Mouse (Mus musculus): ENCODE data around the gene Psme2. TPM values are rescaled to one million over a fixed set of nuclear protein-coding genes. Genes with fewer than 3 reads are reported as not detected.

Psme2 gene
- polyA plus RNA-seq, 1 experiment from 2014 or later: 308 TPM

DNA sequence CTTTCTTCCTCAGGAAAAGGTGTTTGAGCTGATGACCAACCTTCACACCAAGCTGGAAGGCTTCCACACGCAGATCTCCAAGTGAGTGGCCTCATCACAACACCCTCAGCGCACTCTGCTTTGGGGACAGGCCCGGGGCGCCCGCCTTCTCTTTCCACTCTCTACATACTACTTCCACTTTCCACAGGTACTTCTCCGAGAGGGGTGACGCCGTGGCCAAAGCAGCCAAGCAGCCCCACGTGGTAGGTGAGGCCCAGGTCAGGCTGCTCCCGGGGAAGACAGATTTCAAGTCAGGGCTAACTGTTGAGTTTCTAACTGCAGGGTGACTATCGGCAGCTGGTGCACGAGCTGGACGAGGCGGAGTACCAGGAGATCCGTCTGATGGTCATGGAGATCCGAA is 10.2 kb downstream of the Psme2 start:
- H3K9ac ChIP-seq (replicated peaks; ENCODE audit: low read depth): no peak overlapping the region
- no peak overlapping the region for H3K27ac ChIP-seq (ENCODE audit: low read length)
- 93% methylated on average over 16 of the region's 16 CpGs for WGBS
- H3K9me3 ChIP-seq (ENCODE audit: low read length): no peaks in the 10 kb centered on the region
- DNase-seq (ENCODE audit: low spot score) (no peak), ATAC-seq (no peak)
- H3K4me3 ChIP-seq (ENCODE audit: low read depth, low read length): no peak overlapping the region
- no peaks in the 10 kb centered on the region; the same call in 1 of the 2 replicates for H3K4me1 ChIP-seq (ENCODE audit: insufficient read depth, low read depth, low read length)
- no peaks in the 10 kb centered on the region for H3K27me3 ChIP-seq (replicated peaks; ENCODE audit: insufficient read depth, low read length)
- peaks cover 15% of the 10 kb centered on the region; the same call in 1 of the 2 replicates for H3K36me3 ChIP-seq (ENCODE audit: insufficient read depth, low read length)
- TF ChIP-seq CTCF (IDR thresholded peaks at IDR 0.05): no peak
- no peak for TF ChIP-seq EP300 (IDR thresholded peaks at IDR 0.05)
- no peak overlapping the region for H3K4me2 ChIP-seq (replicated peaks; ENCODE audit: low read depth, low read length)

DNA sequence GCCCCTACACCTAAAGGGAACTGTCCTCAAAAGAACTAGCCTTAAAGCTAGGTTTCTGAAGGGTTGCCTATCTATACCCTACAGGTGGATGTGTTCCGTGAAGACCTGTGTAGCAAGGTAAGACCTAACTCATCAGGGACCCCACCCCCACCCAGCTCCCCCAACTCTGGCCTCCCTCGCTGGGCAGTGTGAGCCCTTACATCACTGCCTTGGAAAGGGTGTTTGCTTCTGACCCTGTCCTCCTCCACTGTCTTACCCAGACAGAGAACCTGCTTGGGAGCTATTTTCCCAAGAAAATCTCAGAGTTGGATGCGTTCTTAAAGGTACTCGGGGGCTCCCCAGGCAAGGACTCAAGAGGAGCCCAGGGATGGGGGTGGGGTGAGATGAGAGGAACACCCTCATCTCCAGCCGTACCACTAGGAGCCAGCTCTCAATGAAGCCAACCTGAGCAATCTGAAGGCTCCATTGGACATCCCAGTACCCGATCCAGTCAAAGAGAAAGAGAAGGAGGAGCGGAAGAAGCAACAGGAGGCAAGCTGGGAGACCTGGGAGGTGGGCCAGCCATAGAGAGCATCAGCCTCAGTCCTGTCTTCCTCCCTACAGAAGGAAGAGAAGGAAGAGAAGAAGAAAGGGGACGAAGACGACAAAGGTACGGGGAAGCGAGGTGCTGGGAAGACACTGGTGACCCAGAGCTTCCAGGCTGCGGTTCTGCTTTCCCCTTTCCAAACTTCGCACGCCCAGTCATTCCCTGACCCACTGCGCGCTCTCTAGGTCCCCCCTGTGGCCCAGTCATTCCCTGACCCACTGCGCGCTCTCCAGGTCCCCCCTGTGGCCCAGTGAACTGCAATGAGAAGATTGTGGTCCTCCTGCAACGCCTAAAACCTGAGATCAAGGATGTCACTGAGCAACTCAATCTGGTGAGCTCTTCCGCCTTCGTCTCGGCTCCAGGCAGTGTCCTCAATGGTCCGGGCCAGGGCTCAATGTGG is 11.1 kb downstream of the Psme2 start:
- 91% methylated on average over 23 of the region's 23 CpGs for WGBS
- H3K9ac ChIP-seq (replicated peaks; ENCODE audit: low read depth): no peak overlapping the region
- ATAC-seq (no peak), DNase-seq (ENCODE audit: low spot score) (no peak)
- H3K4me3 ChIP-seq (ENCODE audit: low read depth, low read length): no peak overlapping the region
- H3K9me3 ChIP-seq (ENCODE audit: low read length): no peaks in the 10 kb centered on the region
- peaks cover 15% of the 10 kb centered on the region; the same call in 1 of the 2 replicates for H3K36me3 ChIP-seq (ENCODE audit: insufficient read depth, low read length)
- no peak overlapping the region for H3K27ac ChIP-seq (ENCODE audit: low read length)
- peaks cover 3% of the 10 kb centered on the region; the same call in 1 of the 2 replicates for H3K4me1 ChIP-seq (ENCODE audit: insufficient read depth, low read depth, low read length)
- TF ChIP-seq EP300 (IDR thresholded peaks at IDR 0.05): no peak
- TF ChIP-seq CTCF (IDR thresholded peaks at IDR 0.05): no peak
- no peak overlapping the region for H3K4me2 ChIP-seq (replicated peaks; ENCODE audit: low read depth, low read length)
- H3K27me3 ChIP-seq (replicated peaks; ENCODE audit: insufficient read depth, low read length): no peaks in the 10 kb centered on the region

DNA sequence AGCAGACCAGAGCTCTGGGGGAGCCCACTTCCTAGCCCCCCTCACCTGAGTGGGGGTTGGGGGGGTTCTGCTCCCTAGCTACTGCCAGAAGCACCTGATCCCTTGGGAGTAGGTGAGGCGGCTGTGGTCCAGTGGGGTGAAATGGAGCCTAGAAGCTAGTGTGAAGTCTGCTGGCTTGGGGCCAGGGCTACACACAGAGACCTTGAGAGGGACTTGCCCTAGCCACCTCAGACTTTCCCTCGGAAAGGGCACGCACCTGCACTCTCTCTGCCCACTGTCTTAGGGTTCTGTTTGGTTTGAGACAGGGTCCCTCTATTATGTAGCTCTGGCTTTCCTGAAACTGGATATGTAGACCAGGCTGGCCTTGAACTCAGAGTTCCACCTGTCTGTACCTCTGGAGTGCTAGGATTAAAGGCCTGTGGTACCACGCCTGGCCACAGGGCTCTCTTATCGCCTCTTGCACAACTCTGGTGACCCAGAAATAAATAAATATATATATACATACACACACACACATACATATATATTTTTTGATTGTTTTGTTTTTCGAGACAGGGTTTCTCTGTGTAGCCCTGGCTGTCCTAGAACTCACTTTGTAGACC is 12.1 kb downstream of the Psme2 start:
- Histone ChIP-seq H3K4me1 (ENCODE audit: insufficient read depth, low read depth, low read length) (peaks cover 3% of the 10 kb centered on the region; the same call in 1 of the 2 replicates), H3K36me3 (ENCODE audit: insufficient read depth, low read length) (peaks cover 15% of the 10 kb centered on the region; the same call in 1 of the 2 replicates), H3K27me3 (replicated peaks; ENCODE audit: insufficient read depth, low read length) (no peaks in the 10 kb centered on the region), H3K4me2 (replicated peaks; ENCODE audit: low read depth, low read length) (peak overlapping the region; percentile 93), H3K27ac (ENCODE audit: low read length) (peak overlapping the region; percentile 91), H3K9me3 (ENCODE audit: low read length) (no peaks in the 10 kb centered on the region), H3K4me3 (ENCODE audit: low read depth, low read length) (peak overlapping the region; percentile 92), H3K9ac (replicated peaks; ENCODE audit: low read depth) (peak overlapping the region; percentile 92)
- TF ChIP-seq CTCF (IDR thresholded peaks at IDR 0.05) (peak; percentile 23; the same call in 1 of the 2 replicates), EP300 (IDR thresholded peaks at IDR 0.05) (no peak)
- 22% methylated on average over 6 of the region's 6 CpGs for WGBS
- peak; percentile 27 for ATAC-seq
- peak; percentile 72 for DNase-seq (ENCODE audit: low spot score)

DNA sequence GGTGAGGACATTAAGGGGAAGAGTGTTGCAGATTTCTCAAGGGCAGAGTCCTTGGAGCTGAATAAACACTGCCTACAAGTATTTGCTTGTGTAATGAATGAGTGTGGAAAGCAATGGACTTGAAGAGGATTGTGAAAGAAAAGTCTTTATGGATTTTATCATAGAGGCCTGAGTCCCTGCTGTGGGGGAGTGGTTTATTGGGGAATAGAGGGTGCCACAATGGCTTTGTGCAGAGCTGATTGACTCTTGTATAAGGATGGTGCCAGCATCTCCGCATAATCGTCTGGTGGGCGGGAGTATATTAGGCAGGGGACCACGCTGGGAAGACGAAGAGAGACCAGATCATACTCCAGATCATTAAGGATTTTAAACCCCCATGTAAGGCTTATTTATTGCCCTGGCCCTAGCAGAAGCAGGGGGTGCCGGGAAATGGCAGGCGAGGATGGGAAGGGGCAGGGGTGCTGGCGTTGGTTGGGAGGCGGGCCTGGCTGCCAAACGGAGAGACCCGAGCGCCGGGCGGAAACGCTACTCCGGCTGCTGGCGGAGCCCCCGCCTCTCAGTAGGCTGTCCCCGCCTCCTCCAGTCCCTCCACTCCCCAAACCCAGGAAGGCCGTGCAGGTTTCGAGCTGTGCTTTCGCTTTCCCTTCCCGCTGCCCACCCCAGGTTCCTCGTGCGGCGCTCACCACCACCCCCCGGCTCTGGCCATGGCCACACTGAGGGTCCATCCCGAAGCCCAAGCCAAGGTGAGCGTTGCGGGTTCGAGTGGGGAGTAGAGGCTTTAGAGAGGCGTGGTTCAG is 12.8 kb downstream of the Psme2 start, which contains the start of gene Psme1:
Gene Psme1, plus strand, starts transcription at position 253 of the 797 bp plus-strand sequence.
- WGBS: 3% methylated on average over 26 of the region's 32 CpGs
- no peaks in the 10 kb centered on the region for H3K9me3 ChIP-seq (ENCODE audit: low read length)
- peak within 1 kb of the TSS; percentile 92 for H3K4me3 ChIP-seq (ENCODE audit: low read depth, low read length)
- H3K36me3 ChIP-seq (ENCODE audit: insufficient read depth, low read length): peaks cover 15% of the 10 kb centered on the region; the same call in 1 of the 2 replicates
- TF ChIP-seq CTCF (IDR thresholded peaks at IDR 0.05) (no peak), EP300 (IDR thresholded peaks at IDR 0.05) (peak; percentile 88)
- H3K9ac ChIP-seq (replicated peaks; ENCODE audit: low read depth): peak within 1 kb of the TSS; percentile 92
- peak within 1 kb of the TSS; percentile 93 for H3K4me2 ChIP-seq (replicated peaks; ENCODE audit: low read depth, low read length)
- peak; percentile 92 for ATAC-seq
- peak within 1 kb of the TSS; percentile 91 for H3K27ac ChIP-seq (ENCODE audit: low read length)
- DNase-seq (ENCODE audit: low spot score): peak; percentile 97
- peaks cover 3% of the 10 kb centered on the region; the same call in 1 of the 2 replicates for H3K4me1 ChIP-seq (ENCODE audit: insufficient read depth, low read depth, low read length)
- H3K27me3 ChIP-seq (replicated peaks; ENCODE audit: insufficient read depth, low read length): no peaks in the 10 kb centered on the region

DNA sequence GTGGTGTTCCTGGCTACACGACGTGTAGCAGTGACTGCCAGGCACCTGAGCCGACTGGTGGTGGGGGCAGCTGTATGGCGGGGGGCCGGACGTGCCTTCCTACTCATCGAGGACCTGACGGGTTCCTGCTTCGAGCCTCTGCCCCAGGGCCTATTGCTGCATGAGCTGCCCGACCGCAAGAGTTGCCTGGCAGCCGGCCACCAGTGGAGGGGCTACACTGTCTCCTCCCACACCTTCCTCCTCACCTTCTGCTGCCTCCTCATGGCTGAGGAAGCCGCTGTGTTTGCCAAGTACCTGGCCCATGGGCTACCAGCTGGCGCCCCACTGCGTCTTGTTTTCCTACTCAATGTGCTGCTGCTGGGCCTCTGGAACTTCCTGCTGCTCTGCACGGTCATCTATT is 14.5 kb downstream of the Psme2 start:
- DNase-seq (ENCODE audit: low spot score) (peak; percentile 55), ATAC-seq (peak; percentile 11; the same call in 1 of the 2 replicates)
- Histone ChIP-seq H3K27ac (ENCODE audit: low read length) (peak overlapping the region; percentile 59; the same call in 1 of the 2 replicates), H3K9me3 (ENCODE audit: low read length) (no peaks in the 10 kb centered on the region), H3K9ac (replicated peaks; ENCODE audit: low read depth) (no peak overlapping the region; the same call in 1 of the 2 replicates), H3K4me2 (replicated peaks; ENCODE audit: low read depth, low read length) (no peak overlapping the region), H3K27me3 (replicated peaks; ENCODE audit: insufficient read depth, low read length) (no peaks in the 10 kb centered on the region), H3K36me3 (ENCODE audit: insufficient read depth, low read length) (peaks cover 12% of the 10 kb centered on the region; the same call in 1 of the 2 replicates), H3K4me3 (ENCODE audit: low read depth, low read length) (no peak overlapping the region), H3K4me1 (ENCODE audit: insufficient read depth, low read depth, low read length) (peaks cover 3% of the 10 kb centered on the region; the same call in 1 of the 2 replicates)
- 46% methylated on average over 16 of the region's 16 CpGs for WGBS
- TF ChIP-seq CTCF (IDR thresholded peaks at IDR 0.05): no peak
- no peak for TF ChIP-seq EP300 (IDR thresholded peaks at IDR 0.05)

Measured in lung, postnatal 0 days (tissue).